Mouse (Mus musculus): ENCODE data around the gene Insig1.

DNA sequence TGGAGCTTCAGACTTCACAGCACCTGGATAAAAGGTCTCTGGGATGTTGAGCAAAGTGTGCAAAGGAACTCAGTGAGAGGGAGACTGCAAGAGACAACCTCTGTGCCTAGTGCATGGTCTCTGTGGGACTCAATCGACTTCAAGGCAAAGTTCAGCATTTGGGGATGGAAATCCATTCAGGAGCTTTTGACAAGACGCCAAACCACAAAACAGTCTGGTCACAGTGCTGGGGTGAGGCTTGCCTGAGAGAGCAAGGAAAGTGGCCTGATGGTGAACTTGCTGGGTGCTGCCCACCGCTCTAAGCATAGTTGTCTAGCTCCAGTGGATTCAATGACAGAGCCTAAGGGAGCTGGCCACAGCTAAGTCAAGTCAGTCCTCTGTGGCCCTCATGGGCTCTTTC lies 30.4 kb upstream of the Insig1 start:
- no peak for TF ChIP-seq CTCF (conservative IDR thresholded peaks at IDR 0.05; ENCODE audit: low read length)
- TF ChIP-seq NANOG (IDR thresholded peaks at IDR 0.05; ENCODE audit: borderline replicate concordance, low read length) = no peak
- no peak for TF ChIP-seq POU5F1 (IDR thresholded peaks at IDR 0.05; ENCODE audit: borderline replicate concordance, low read length)
